Mouse (Mus musculus): ENCODE data around the gene Apex1.

DNA sequence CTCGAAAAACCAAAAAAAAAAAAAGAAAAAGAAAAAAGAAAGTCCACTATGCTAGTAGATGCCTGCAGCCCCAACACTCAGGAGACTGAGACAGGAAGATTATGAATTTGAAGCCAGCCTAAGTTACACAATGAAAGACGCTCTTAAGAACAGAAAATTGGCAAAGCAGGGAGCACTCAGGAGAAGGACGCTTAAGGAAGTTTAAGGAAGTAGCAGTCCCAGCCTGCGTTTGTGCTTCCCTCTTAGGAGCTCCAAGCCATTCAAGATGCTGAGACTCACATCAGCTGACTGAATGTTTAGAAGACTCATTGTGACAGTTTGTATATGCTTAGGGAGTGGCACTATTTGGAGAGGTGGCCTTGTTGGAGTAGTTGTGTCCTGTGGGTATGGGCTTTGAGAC, 16.6 kb upstream of the Apex1 start:
- TF ChIP-seq CTCF (IDR thresholded peaks at IDR 0.05) (no peak), EP300 (IDR thresholded peaks at IDR 0.05) (no peak)

Data from lung, postnatal 0 days (tissue).